Comparison of ENCODE assay signal across 8 mouse cellular contexts in genomic region chr13:53309661-53310160, GRCm38 (mm10). TPM values are rescaled to one million over a fixed set of nuclear protein-coding genes. Genes with fewer than 3 reads are reported as not detected.
DNase-seq lines count a peak whose midpoint lies in the region; ATAC-seq lines count a peak whose summit lies in the region.

No protein-coding gene starts in this region.

- peak; percentile 56 to 58 for DNase-seq in cerebellum, postnatal 10 days
- no peak for DNase-seq in cerebellum, adult 11 months
- peak; percentile 40 to 50 for DNase-seq in layer of hippocampus, postnatal 10 days (ENCODE audit: low spot score in 2 of 2)
- peak; percentile 18 for DNase-seq in lung, postnatal 36 days
- DNase-seq in right cerebral cortex, postnatal 36 days (ENCODE audit: low spot score in 2 of 2): peak; percentile 19 to 22
- DNase-seq in T-cell, adult 2 months (ENCODE audit: low spot score): no peak

- H3K9me3 ChIP-seq in forebrain, embryonic 15.5 days: no peaks in the 10 kb centered on the region
- H3K9me3 ChIP-seq in hindbrain, embryonic 13.5 days: no peaks in the 10 kb centered on the region

- H3K9ac ChIP-seq in forebrain, embryonic 15.5 days (replicated peaks): peak overlapping the region; percentile 25
- peak overlapping the region; percentile 63 for H3K9ac ChIP-seq in hindbrain, embryonic 13.5 days

- H3K36me3 ChIP-seq in forebrain, embryonic 15.5 days: no peaks in the 10 kb centered on the region
- H3K36me3 ChIP-seq in hindbrain, embryonic 13.5 days: no peaks in the 10 kb centered on the region

- no peaks in the 10 kb centered on the region for H3K27me3 ChIP-seq in forebrain, embryonic 15.5 days
- H3K27me3 ChIP-seq in hindbrain, embryonic 13.5 days: no peaks in the 10 kb centered on the region

- peak overlapping the region; percentile 53 for H3K27ac ChIP-seq in forebrain, embryonic 15.5 days (replicated peaks)
- peak overlapping the region; percentile 55; the same call in 1 of the 2 replicates for H3K27ac ChIP-seq in hindbrain, embryonic 13.5 days

- H3K4me2 ChIP-seq in forebrain, embryonic 15.5 days (replicated peaks): peak overlapping the region; percentile 47
- H3K4me2 ChIP-seq in hindbrain, embryonic 13.5 days: peak overlapping the region; percentile 56

- H3K4me1 ChIP-seq in forebrain, embryonic 15.5 days: peaks cover 11% of the 10 kb centered on the region
- H3K4me1 ChIP-seq in hindbrain, embryonic 13.5 days (replicated peaks): peaks cover 17% of the 10 kb centered on the region

- peak; percentile 80 for ATAC-seq in forebrain, embryonic 15.5 days (replicated peaks)
- peak; percentile 73; the same call in 1 of the 2 replicates for ATAC-seq in hindbrain, embryonic 13.5 days (ENCODE audit: low FRiP score)

- H3K4me3 ChIP-seq in forebrain, embryonic 15.5 days: peak overlapping the region; percentile 26
- peak overlapping the region; percentile 23 for H3K4me3 ChIP-seq in hindbrain, embryonic 13.5 days

- WGBS in forebrain, embryonic 15.5 days: 2% methylated on average over 15 of the region's 15 CpGs
- WGBS in hindbrain, embryonic 13.5 days: under 1% methylated on average over 15 of the region's 15 CpGs

RNA-seq across cellular contexts. Expression of gene Ror2, which starts 23.8 kb away (rescaled TPM):
- 3.3 and 3.8 TPM in 2 replicates for polyA plus RNA-seq in forebrain, embryonic 15.5 days (2015; fragmentation: Nextera tagmentation; extraction: Ambion mirVana)
- polyA plus RNA-seq in hindbrain, embryonic 13.5 days (2015; fragmentation: Nextera tagmentation; extraction: Ambion mirVana): 3.5 and 4.7 TPM in 2 replicates
- total RNA-seq in layer of hippocampus, postnatal 10 days (2021): 1 to 10 TPM; 2.2 to 2.3 TPM

Comparison
In these comparisons a context has a peak if more than half of its experiments do, and no peak if none do; other contexts are left out.
1. DNase-seq: peak in cerebellum, postnatal 10 days (2 of 2), layer of hippocampus, postnatal 10 days (2 of 2), lung, postnatal 36 days (single experiment) and right cerebral cortex, postnatal 36 days (2 of 2); none in cerebellum, adult 11 months (single experiment) and T-cell, adult 2 months (single experiment).